Mouse (Mus musculus): ENCODE measurements around the gene Rsg1.

DNA sequence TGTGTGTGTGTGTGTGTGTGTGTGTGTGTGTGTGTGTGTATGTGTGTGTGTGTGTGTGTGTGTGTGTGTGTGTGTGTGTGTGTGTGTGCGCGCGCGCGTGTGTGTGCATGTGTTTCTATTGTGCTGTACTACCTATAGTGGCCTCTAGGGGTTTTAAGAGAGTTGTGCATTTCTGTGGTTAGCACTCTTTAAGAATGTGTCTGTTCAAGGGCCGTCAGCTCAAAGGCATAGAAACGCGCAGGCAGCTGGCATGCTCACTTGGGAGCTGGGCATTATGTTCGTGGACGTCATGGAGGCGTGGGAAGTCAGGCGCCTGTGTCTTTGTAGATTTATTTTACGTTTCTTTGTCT is 16.1 kb upstream of the Rsg1 start:
- TF ChIP-seq CTCF (IDR thresholded peaks at IDR 0.05; ENCODE audit: control insufficient read depth, insufficient read depth, insufficient read length) = no peak
- no peak for TF ChIP-seq MYOG (IDR thresholded peaks at IDR 0.05; ENCODE audit: control insufficient read depth, extremely low read depth, insufficient read length)
